20 mouse cellular contexts compared by ENCODE assay signal in genomic region chr5:21936096-21936495, GRCm38 (mm10).
DNase-seq lines count a peak whose midpoint lies in the region; ATAC-seq lines count a peak whose summit lies in the region.
"Had no signal": no experiment of that assay in that cellular context is flagged by ENCODE, and none has a peak within 500 bp of the region (broad histone marks: within the 10 kb centered on the region; RNA-seq: fewer than 3 reads in every experiment).

No protein-coding gene starts in this region.

- H3K27ac ChIP-seq in intestine, embryonic 15.5 days = no peak overlapping the region
- H3K27ac ChIP-seq in intestine, embryonic 16.5 days (ENCODE audit: low read length) = no peak overlapping the region
- H3K27ac ChIP-seq: embryonic facial prominence, embryonic 13.5 days; embryonic facial prominence, embryonic 15.5 days; forebrain, embryonic 10.5 days; forebrain, embryonic 12.5 days had no signal

- ATAC-seq in intestine, embryonic 15.5 days = peak; percentile 72
- peak; percentile 81 for ATAC-seq in intestine, embryonic 16.5 days
- no peak for ATAC-seq in monocyte, adult 5-6 weeks (replicated peaks; ENCODE audit: insufficient number of reproducible peaks, low FRiP score, low TSS enrichment, poor library complexity, severe bottlenecking)
- ATAC-seq: forebrain, embryonic 14.5 days; forebrain, embryonic 16.5 days had no signal

- no peak overlapping the region for H3K9ac ChIP-seq in intestine, embryonic 15.5 days
- no peak overlapping the region for H3K9ac ChIP-seq in intestine, embryonic 16.5 days (ENCODE audit: low read depth, low read length)
- H3K9ac ChIP-seq: embryonic facial prominence, embryonic 13.5 days; embryonic facial prominence, embryonic 15.5 days; forebrain, embryonic 12.5 days had no signal

- no peak overlapping the region for H3K4me3 ChIP-seq in intestine, embryonic 15.5 days (replicated peaks)
- no peak overlapping the region for H3K4me3 ChIP-seq in intestine, embryonic 16.5 days (ENCODE audit: low read length)
- H3K4me3 ChIP-seq: embryonic facial prominence, embryonic 13.5 days; embryonic facial prominence, embryonic 15.5 days; erythroblast, embryonic 14.5 days; forebrain, embryonic 10.5 days; forebrain, embryonic 12.5 days had no signal

- no peaks in the 10 kb centered on the region for H3K9me3 ChIP-seq in intestine, embryonic 15.5 days
- no peaks in the 10 kb centered on the region for H3K9me3 ChIP-seq in intestine, embryonic 16.5 days (ENCODE audit: control insufficient read depth, low read length)
- H3K9me3 ChIP-seq: embryonic facial prominence, embryonic 13.5 days; embryonic facial prominence, embryonic 15.5 days; forebrain, embryonic 10.5 days; forebrain, embryonic 12.5 days had no signal

- no peaks in the 10 kb centered on the region for H3K36me3 ChIP-seq in intestine, embryonic 15.5 days
- no peaks in the 10 kb centered on the region for H3K36me3 ChIP-seq in intestine, embryonic 16.5 days (ENCODE audit: control insufficient read depth, insufficient read depth, low read length)
- H3K36me3 ChIP-seq: embryonic facial prominence, embryonic 13.5 days; embryonic facial prominence, embryonic 15.5 days; forebrain, embryonic 10.5 days; forebrain, embryonic 12.5 days had no signal

- WGBS in intestine, embryonic 15.5 days = 57% methylated on average over 5 of the region's 5 CpGs
- 56% methylated on average over 5 of the region's 5 CpGs for WGBS in intestine, embryonic 16.5 days
- 27% methylated on average over 5 of the region's 5 CpGs for WGBS in large intestine, adult 2 months

- H3K4me2 ChIP-seq in intestine, embryonic 15.5 days (replicated peaks) = no peak overlapping the region
- no peak overlapping the region for H3K4me2 ChIP-seq in intestine, embryonic 16.5 days (ENCODE audit: low read depth, low read length)
- H3K4me2 ChIP-seq: embryonic facial prominence, embryonic 13.5 days; embryonic facial prominence, embryonic 15.5 days; forebrain, embryonic 12.5 days had no signal

- peak; percentile 8 for DNase-seq in large intestine, adult 2 months (ENCODE audit: low read depth, low spot score)
- DNase-seq in layer of hippocampus, postnatal 25 days (ENCODE audit: extremely low spot score in 1 of 2, low spot score in 1 of 2) = no peak
- DNase-seq: adrenal gland, postnatal 10 days; adrenal gland, postnatal 25 days; cerebellum, adult 11 months; cerebellum, adult 18-20 months; cerebellum, adult 8-10 months; cerebellum, adult 9-11 months; cerebellum, postnatal 36 days; embryo, embryonic 11 days had no signal

- H3K27me3 ChIP-seq in intestine, embryonic 15.5 days (replicated peaks) = no peaks in the 10 kb centered on the region
- H3K27me3 ChIP-seq in intestine, embryonic 16.5 days (replicated peaks; ENCODE audit: control insufficient read depth, insufficient read depth, low read length) = no peaks in the 10 kb centered on the region
- H3K27me3 ChIP-seq: embryonic facial prominence, embryonic 13.5 days; embryonic facial prominence, embryonic 15.5 days; forebrain, embryonic 12.5 days had no signal

- H3K4me1 ChIP-seq in intestine, embryonic 15.5 days (replicated peaks) = no peaks in the 10 kb centered on the region
- H3K4me1 ChIP-seq in intestine, embryonic 16.5 days (ENCODE audit: control insufficient read depth, insufficient read depth, low read length) = no peaks in the 10 kb centered on the region
- H3K4me1 ChIP-seq: embryonic facial prominence, embryonic 13.5 days; embryonic facial prominence, embryonic 15.5 days had no signal
